Mouse (Mus musculus): ENCODE results near the gene Abr. TPM values are rescaled to one million over a fixed set of nuclear protein-coding genes. Genes with fewer than 3 reads are reported as not detected.

Abr gene
- polyA plus RNA-seq, 1 experiment: 8.5 TPM

- Histone ChIP-seq H3K36me3 (replicated peaks; ENCODE audit: low read length) (no peaks in the 10 kb centered on the region), H3K9me3 (no peaks in the 10 kb centered on the region), H3K27me3 (replicated peaks) (peaks cover 24% of the 10 kb centered on the region), H3K4me1 (peaks cover 18% of the 10 kb centered on the region), H3K4me3 (replicated peaks) (no peak overlapping the region)
- no peak for TF ChIP-seq FLI1 (IDR thresholded peaks at IDR 0.05; ENCODE audit: low read length)
- TF ChIP-seq GATA1 (IDR thresholded peaks at IDR 0.05; ENCODE audit: borderline replicate concordance, low read length): no peak
Measured at GRCm38 (mm10) chr11:76472617-76473016, 149.5 kb downstream of the Abr start.

- TF ChIP-seq GATA1 (IDR thresholded peaks at IDR 0.05; ENCODE audit: borderline replicate concordance, low read length) (no peak), FLI1 (IDR thresholded peaks at IDR 0.05; ENCODE audit: low read length) (no peak)
Measured at GRCm38 (mm10) chr11:76469311-76469998, 152.7 kb downstream of the Abr start.

GRCm38 (mm10) chr11:76468347-76468746 lies 153.8 kb downstream of the Abr start:
- TF ChIP-seq FLI1 (IDR thresholded peaks at IDR 0.05; ENCODE audit: low read length) (no peak), GATA1 (IDR thresholded peaks at IDR 0.05; ENCODE audit: borderline replicate concordance, low read length) (no peak)
- Histone ChIP-seq H3K4me3 (replicated peaks) (no peak overlapping the region), H3K36me3 (replicated peaks; ENCODE audit: low read length) (peaks cover 4% of the 10 kb centered on the region), H3K27me3 (replicated peaks) (peaks cover 55% of the 10 kb centered on the region), H3K9me3 (no peaks in the 10 kb centered on the region), H3K4me1 (peaks cover 7% of the 10 kb centered on the region; the same call in 1 of the 2 replicates)

More at GRCm38 (mm10) chr11:76469311-76469998, 152.7 kb downstream of the Abr start:
- Histone ChIP-seq H3K27me3 (replicated peaks) (peaks cover 48% of the 10 kb centered on the region), H3K9me3 (no peaks in the 10 kb centered on the region), H3K36me3 (replicated peaks; ENCODE audit: low read length) (peaks cover 3% of the 10 kb centered on the region), H3K4me1 (peaks cover 11% of the 10 kb centered on the region; the same call in 1 of the 2 replicates), H3K4me3 (replicated peaks) (no peak overlapping the region)

- Histone ChIP-seq H3K36me3 (replicated peaks; ENCODE audit: low read length) (peaks cover 8% of the 10 kb centered on the region), H3K4me1 (peaks cover 7% of the 10 kb centered on the region; the same call in 1 of the 2 replicates)
Measured at GRCm38 (mm10) chr11:76467487-76468005, 154.6 kb downstream of the Abr start.

GRCm38 (mm10) chr11:76467073-76467472 lies 155.0 kb downstream of the Abr start:
- peaks cover 53% of the 10 kb centered on the region for H3K27me3 ChIP-seq (replicated peaks)
- no peaks in the 10 kb centered on the region for H3K9me3 ChIP-seq
- peaks cover 8% of the 10 kb centered on the region for H3K36me3 ChIP-seq (replicated peaks; ENCODE audit: low read length)
- H3K4me1 ChIP-seq: peaks cover 7% of the 10 kb centered on the region; the same call in 1 of the 2 replicates
- H3K4me3 ChIP-seq (replicated peaks): no peak overlapping the region
- TF ChIP-seq GATA1 (IDR thresholded peaks at IDR 0.05; ENCODE audit: borderline replicate concordance, low read length) (no peak), FLI1 (IDR thresholded peaks at IDR 0.05; ENCODE audit: low read length) (no peak)

More at GRCm38 (mm10) chr11:76467487-76468005, 154.6 kb downstream of the Abr start:
- peaks cover 53% of the 10 kb centered on the region for H3K27me3 ChIP-seq (replicated peaks)
- H3K9me3 ChIP-seq: no peaks in the 10 kb centered on the region
- H3K4me3 ChIP-seq (replicated peaks): no peak overlapping the region
- TF ChIP-seq FLI1 (IDR thresholded peaks at IDR 0.05; ENCODE audit: low read length) (no peak), GATA1 (IDR thresholded peaks at IDR 0.05; ENCODE audit: borderline replicate concordance, low read length) (no peak)

GRCm38 (mm10) chr11:76465879-76466278 lies 156.2 kb downstream of the Abr start:
- H3K36me3 ChIP-seq (replicated peaks; ENCODE audit: low read length): peaks cover 8% of the 10 kb centered on the region
- TF ChIP-seq FLI1 (IDR thresholded peaks at IDR 0.05; ENCODE audit: low read length) (no peak), GATA1 (IDR thresholded peaks at IDR 0.05; ENCODE audit: borderline replicate concordance, low read length) (no peak)
- H3K27me3 ChIP-seq (replicated peaks): peaks cover 57% of the 10 kb centered on the region
- H3K4me3 ChIP-seq (replicated peaks): no peak overlapping the region
- no peaks in the 10 kb centered on the region for H3K9me3 ChIP-seq
- H3K4me1 ChIP-seq: peaks cover 7% of the 10 kb centered on the region; the same call in 1 of the 2 replicates

- H3K27me3 ChIP-seq (replicated peaks): peaks cover 46% of the 10 kb centered on the region
- H3K9me3 ChIP-seq: no peaks in the 10 kb centered on the region
- H3K4me3 ChIP-seq (replicated peaks): no peak overlapping the region
- peaks cover 8% of the 10 kb centered on the region for H3K36me3 ChIP-seq (replicated peaks; ENCODE audit: low read length)
- TF ChIP-seq FLI1 (IDR thresholded peaks at IDR 0.05; ENCODE audit: low read length): no peak
- no peak for TF ChIP-seq GATA1 (IDR thresholded peaks at IDR 0.05; ENCODE audit: borderline replicate concordance, low read length)
- H3K4me1 ChIP-seq: peaks cover 9% of the 10 kb centered on the region
Measured at GRCm38 (mm10) chr11:76461696-76462095, 160.4 kb downstream of the Abr start.

GRCm38 (mm10) chr11:76461201-76461600 lies 160.9 kb downstream of the Abr start:
- peaks cover 14% of the 10 kb centered on the region for H3K4me1 ChIP-seq
- no peak for TF ChIP-seq FLI1 (IDR thresholded peaks at IDR 0.05; ENCODE audit: low read length)
- TF ChIP-seq GATA1 (IDR thresholded peaks at IDR 0.05; ENCODE audit: borderline replicate concordance, low read length): no peak
- no peak overlapping the region for H3K4me3 ChIP-seq (replicated peaks)
- H3K36me3 ChIP-seq (replicated peaks; ENCODE audit: low read length): peaks cover 8% of the 10 kb centered on the region
- H3K27me3 ChIP-seq (replicated peaks): peaks cover 43% of the 10 kb centered on the region
- H3K9me3 ChIP-seq: no peaks in the 10 kb centered on the region

GRCm38 (mm10) chr11:76459489-76459888 lies 162.6 kb downstream of the Abr start:
- Histone ChIP-seq H3K36me3 (replicated peaks; ENCODE audit: low read length) (peaks cover 8% of the 10 kb centered on the region), H3K4me1 (peaks cover 15% of the 10 kb centered on the region), H3K4me3 (replicated peaks) (no peak overlapping the region), H3K9me3 (no peaks in the 10 kb centered on the region), H3K27me3 (replicated peaks) (peaks cover 38% of the 10 kb centered on the region)
- TF ChIP-seq FLI1 (IDR thresholded peaks at IDR 0.05; ENCODE audit: low read length) (no peak), GATA1 (IDR thresholded peaks at IDR 0.05; ENCODE audit: borderline replicate concordance, low read length) (no peak)

- Histone ChIP-seq H3K4me1 (peaks cover 15% of the 10 kb centered on the region), H3K4me3 (replicated peaks) (no peak overlapping the region), H3K9me3 (no peaks in the 10 kb centered on the region), H3K27me3 (replicated peaks) (peaks cover 34% of the 10 kb centered on the region), H3K36me3 (replicated peaks; ENCODE audit: low read length) (peaks cover 11% of the 10 kb centered on the region)
- TF ChIP-seq FLI1 (IDR thresholded peaks at IDR 0.05; ENCODE audit: low read length): no peak
- TF ChIP-seq GATA1 (IDR thresholded peaks at IDR 0.05; ENCODE audit: borderline replicate concordance, low read length): no peak
Measured at GRCm38 (mm10) chr11:76458730-76459129, 163.4 kb downstream of the Abr start.

Data from megakaryocyte, embryonic 14.5 days (primary cell).